Mouse (Mus musculus) right cerebral cortex, adult 18-20 months (tissue): Measurements from ENCODE around the gene Gm3625.
A peak's percentile ranks its signal among the peaks of the same experiment; 100 is the strongest.
"Not testable (repeated sequence)": the region's sequence is repeated elsewhere in the genome, so short reads cannot be mapped to it uniquely, and the experiment has no call there.

Experiments used
- DNase-seq: peaks from one replicate; pipeline ENCODE4 v3.0.0; 2022; ENCODE audit warnings: mixed read lengths

Gm3625 gene

DNA sequence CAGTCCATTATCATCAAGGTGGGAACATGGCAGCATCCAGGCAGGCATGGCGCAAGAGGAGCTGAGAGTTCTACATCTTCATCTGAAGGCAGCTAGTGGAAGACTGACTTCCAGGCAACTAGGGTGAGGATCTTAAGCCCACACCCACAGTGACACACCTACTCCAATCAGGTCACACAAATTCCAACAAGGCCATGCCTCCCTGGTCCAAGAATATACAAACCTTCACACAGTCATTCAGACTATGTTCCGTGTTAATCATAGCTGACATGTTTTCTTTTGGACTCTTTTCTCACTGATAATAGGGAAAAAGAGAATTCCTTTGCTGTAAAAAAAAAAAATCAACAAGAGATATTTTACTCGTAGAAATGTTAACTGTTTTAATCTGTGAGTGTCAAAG lies 39.0 kb downstream of the Gm3625 start:
- DNase-seq: not testable (repeated sequence)

DNA sequence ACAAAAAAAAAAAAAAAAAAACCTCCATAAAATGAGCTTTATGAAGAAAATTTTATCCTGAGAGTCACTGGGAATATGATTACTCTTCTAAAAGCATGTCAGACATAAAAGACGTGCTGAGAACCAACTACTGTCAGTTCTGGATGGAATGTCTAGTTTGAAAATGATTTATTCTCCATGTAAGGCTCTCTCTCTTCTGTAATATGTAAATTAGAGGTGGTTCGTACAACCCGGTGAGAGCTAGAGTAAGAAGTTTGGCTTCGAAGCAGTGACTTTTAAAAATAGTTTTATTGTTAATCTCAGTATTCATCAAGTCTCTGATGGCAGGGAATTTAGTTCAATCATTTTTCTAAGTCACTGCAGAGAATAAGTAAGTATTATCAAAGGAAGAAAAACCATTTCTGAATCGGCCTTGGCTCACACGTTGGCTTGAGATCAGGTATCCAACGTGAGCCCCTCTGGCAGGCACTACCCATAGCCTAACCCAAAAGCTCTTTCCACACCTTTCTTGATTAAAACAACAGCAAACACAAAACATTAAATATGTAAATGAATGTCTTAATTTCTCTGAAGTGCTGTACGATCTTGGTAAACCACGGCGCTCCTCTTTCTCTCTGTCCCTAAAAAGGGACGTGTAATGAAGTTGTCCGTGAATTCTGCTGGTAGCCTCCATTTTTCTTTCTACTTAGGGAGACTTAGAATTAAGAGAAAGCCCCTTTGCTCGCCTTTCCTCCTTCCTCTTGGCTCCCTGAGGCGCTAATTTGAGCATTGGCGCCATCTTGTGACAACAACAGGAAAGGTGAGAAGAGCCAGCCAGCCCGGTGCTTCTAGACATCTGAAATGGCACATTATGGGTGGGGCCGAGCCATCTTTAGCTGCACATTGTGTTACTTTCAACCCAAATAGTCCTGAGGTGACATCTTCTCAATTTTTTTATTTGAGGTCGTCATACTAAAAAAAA lies 44.4 kb downstream of the Gm3625 start:
- DNase-seq: peak; percentile 80

DNA sequence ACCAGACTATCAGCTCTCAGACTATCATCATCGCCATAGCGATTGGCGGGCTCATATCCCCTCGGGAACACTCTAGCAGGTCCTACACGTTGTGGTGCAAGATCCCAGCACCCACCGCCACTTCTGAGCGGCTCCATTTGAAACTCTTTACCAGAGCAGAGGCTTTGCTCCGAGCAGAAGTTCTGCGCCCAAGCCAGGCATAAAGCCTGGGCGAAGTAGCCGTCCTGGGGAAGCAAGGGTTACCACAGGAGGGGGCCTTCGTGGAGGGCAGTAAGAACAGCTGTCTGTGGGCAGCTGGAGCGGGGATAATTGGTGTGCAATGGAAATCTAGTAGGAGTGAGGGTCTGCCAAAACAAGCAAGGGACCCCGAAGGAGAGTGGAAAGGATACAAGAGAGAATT lies 45.2 kb downstream of the Gm3625 start:
- DNase-seq: no peak

DNA sequence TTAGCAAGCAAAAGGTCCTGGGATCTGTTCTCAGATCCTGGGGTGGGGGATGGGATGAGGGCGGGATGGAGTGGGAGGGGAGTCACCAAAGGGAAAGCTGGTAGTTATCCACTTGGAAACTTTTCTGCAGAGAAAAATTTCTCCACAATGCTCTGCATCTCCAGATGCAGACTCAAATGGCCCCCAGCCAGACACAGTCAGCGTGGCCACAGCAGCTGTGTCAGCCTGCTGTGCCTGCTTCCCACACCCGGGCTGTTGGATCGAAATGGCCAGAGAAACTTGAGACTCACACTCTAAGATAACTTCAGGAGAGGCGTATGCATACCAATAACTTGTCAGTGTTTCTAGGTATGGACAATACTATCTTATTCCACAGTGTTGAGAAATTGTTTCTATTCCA lies 46.2 kb downstream of the Gm3625 start:
- no peak for DNase-seq

DNA sequence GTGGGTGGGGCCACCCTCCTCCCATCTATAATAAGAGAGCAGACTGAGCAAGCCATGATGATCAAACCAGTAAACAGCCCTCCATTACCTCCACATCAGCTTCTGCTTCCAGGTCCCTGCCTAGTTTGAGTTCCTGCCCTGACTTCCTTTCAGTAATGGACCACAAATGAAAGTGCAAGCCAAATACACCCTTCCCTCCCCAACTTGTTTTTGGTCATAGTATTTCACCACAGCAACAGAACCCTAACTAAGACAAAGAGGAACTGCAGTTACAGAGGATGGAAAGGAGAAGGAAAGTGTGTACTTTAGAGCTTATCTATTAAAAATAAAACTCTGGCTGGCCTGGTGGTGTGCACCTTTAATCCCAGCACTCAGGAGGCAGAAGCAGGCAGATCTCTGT lies 47.3 kb downstream of the Gm3625 start:
- no peak for DNase-seq

DNA sequence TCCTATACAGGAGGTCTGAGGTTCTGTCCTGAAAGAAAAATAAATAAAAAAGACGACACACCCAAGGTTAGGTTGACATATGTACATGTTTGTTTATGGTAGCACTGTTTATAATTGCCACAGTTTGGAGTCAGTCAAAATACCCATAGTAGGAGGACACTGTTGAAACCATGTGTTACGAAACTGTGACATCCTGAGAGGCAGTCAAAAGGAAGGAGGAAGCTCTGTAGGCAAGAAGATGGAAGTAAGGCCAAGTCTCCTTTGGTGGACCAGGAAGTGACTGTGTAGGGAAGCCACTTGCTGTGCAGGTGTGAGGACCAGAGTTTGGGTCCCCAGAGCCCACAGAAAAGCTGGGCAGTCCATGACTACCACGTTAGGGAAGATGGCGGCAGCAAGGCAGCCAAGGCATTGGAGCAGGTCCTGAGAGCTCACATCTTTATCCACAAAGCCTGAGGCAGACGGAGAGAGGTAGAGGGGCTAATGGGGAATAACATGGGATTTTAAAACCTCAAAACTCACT lies 48.3 kb downstream of the Gm3625 start:
- no peak for DNase-seq
